ENCODE assay signal across 12 mouse cellular contexts in the genomic region with DNA sequence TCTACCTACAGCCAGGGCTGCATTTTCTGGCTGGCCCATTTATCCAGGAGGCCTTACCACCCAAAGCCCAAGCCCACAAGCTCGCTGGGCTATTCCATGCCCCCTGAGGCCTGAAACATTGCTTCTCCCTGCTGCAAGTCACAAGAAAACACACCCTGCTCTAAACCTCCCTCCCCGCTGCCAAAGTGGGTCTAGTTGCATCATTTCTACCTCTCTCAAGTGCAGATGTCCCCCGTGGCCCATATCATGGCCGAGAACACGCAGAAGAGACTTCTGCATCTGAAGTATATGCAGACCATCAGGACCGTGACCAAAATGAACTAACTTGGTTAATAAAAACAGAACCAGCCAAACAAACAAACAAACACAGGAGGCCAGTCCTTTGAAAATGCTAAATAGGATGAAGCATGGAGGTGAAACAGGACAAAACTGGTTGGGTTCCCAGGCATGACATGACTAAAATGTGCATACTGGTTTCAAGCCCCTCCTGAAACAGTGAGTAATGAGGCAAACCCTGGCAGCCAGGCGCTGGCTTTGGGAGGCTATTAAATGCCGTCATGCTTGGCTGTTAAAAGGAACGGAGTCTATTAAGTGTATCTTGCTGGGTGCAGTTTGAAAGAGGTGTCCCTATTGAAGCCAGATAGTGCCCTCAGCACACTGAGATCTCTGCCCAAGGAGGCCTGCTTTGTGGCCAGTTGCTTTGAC. TPM values are rescaled to one million over a fixed set of nuclear protein-coding genes. Genes with fewer than 3 reads are reported as not detected.
DNase-seq lines count a peak whose midpoint lies in the region; ATAC-seq lines count a peak whose summit lies in the region.
"Had no signal": no experiment of that assay in that cellular context is flagged by ENCODE, and none has a peak within 500 bp of the region (broad histone marks: within the 10 kb centered on the region; RNA-seq: fewer than 3 reads in every experiment).

No protein-coding gene starts in this region.

- no peaks in the 10 kb centered on the region for H3K36me3 ChIP-seq in forebrain, embryonic 13.5 days (ENCODE audit: poor library complexity, severe bottlenecking)
- H3K36me3 ChIP-seq in hindbrain, embryonic 13.5 days: no peaks in the 10 kb centered on the region
- no peaks in the 10 kb centered on the region for H3K36me3 ChIP-seq in midbrain, embryonic 16.5 days (ENCODE audit: control insufficient read depth, insufficient read depth, low read length)
- H3K36me3 ChIP-seq: embryonic facial prominence, embryonic 12.5 days had no signal

- peak; percentile 11 for DNase-seq in kidney, adult 11 months
- DNase-seq in kidney, postnatal 10 days: no peak
- DNase-seq in ovary, adult 18-20 months (ENCODE audit: low spot score): no peak
- DNase-seq in testis, postnatal 14 days (ENCODE audit: low spot score): no peak
- DNase-seq: adrenal gland, postnatal 14 days; liver had no signal

- peak; percentile 8; the same call in 1 of the 2 replicates for ATAC-seq in forebrain, embryonic 13.5 days
- 0 out of 2 replicates have a peak, but pooled peaks have one; percentile 21 for ATAC-seq in hindbrain, embryonic 13.5 days (ENCODE audit: low FRiP score)
- ATAC-seq in midbrain, embryonic 16.5 days: no peak
- ATAC-seq in frontal cortex, adult (ENCODE audit: low TSS enrichment): no peak

- H3K9ac ChIP-seq in forebrain, embryonic 13.5 days: no peak overlapping the region
- peak overlapping the region; percentile 55 for H3K9ac ChIP-seq in hindbrain, embryonic 13.5 days
- H3K9ac ChIP-seq in midbrain, embryonic 16.5 days (ENCODE audit: low read depth, low read length): peak overlapping the region; percentile 46; the same call in 1 of the 2 replicates
- H3K9ac ChIP-seq: embryonic facial prominence, embryonic 12.5 days had no signal

- H3K4me1 ChIP-seq in forebrain, embryonic 13.5 days: peaks cover 64% of the 10 kb centered on the region
- H3K4me1 ChIP-seq in hindbrain, embryonic 13.5 days (replicated peaks): peaks cover 81% of the 10 kb centered on the region
- peaks cover 73% of the 10 kb centered on the region for H3K4me1 ChIP-seq in midbrain, embryonic 16.5 days (ENCODE audit: control insufficient read depth, insufficient read depth, low read length)

- H3K4me2 ChIP-seq in forebrain, embryonic 13.5 days: no peak overlapping the region
- H3K4me2 ChIP-seq in hindbrain, embryonic 13.5 days: peak overlapping the region; percentile 30
- no peak overlapping the region for H3K4me2 ChIP-seq in midbrain, embryonic 16.5 days (ENCODE audit: low read length)
- H3K4me2 ChIP-seq: embryonic facial prominence, embryonic 12.5 days had no signal

- 64% methylated on average over 9 of the region's 9 CpGs for WGBS in forebrain, embryonic 13.5 days
- WGBS in hindbrain, embryonic 13.5 days: 38% methylated on average over 9 of the region's 9 CpGs
- 53% methylated on average over 9 of the region's 9 CpGs for WGBS in midbrain, embryonic 16.5 days

- no peaks in the 10 kb centered on the region for H3K27me3 ChIP-seq in forebrain, embryonic 13.5 days
- no peaks in the 10 kb centered on the region for H3K27me3 ChIP-seq in hindbrain, embryonic 13.5 days
- H3K27me3 ChIP-seq in midbrain, embryonic 16.5 days (ENCODE audit: control insufficient read depth, insufficient read depth, low read depth, low read length): no peaks in the 10 kb centered on the region
- H3K27me3 ChIP-seq: embryonic facial prominence, embryonic 12.5 days had no signal

- H3K27ac ChIP-seq in forebrain, embryonic 13.5 days: 0 out of 2 replicates have a peak overlapping the region, but pooled peaks have one; percentile 11
- H3K27ac ChIP-seq in hindbrain, embryonic 13.5 days: peak overlapping the region; percentile 94
- peak overlapping the region; percentile 88 for H3K27ac ChIP-seq in midbrain, embryonic 16.5 days (ENCODE audit: low read length)
- H3K27ac ChIP-seq: embryonic facial prominence, embryonic 12.5 days had no signal

- no peak overlapping the region for H3K4me3 ChIP-seq in forebrain, embryonic 13.5 days
- H3K4me3 ChIP-seq in hindbrain, embryonic 13.5 days: no peak overlapping the region
- no peak overlapping the region for H3K4me3 ChIP-seq in midbrain, embryonic 16.5 days (ENCODE audit: low read depth, low read length)
- H3K4me3 ChIP-seq: embryonic facial prominence, embryonic 12.5 days had no signal

- H3K9me3 ChIP-seq in forebrain, embryonic 13.5 days (replicated peaks): no peaks in the 10 kb centered on the region
- H3K9me3 ChIP-seq in hindbrain, embryonic 13.5 days: no peaks in the 10 kb centered on the region
- no peaks in the 10 kb centered on the region for H3K9me3 ChIP-seq in midbrain, embryonic 16.5 days (replicated peaks; ENCODE audit: control insufficient read depth, low read length, poor library complexity, severe bottlenecking)
- H3K9me3 ChIP-seq: embryonic facial prominence, embryonic 12.5 days had no signal

RNA-seq across cellular contexts. Expression of gene Gm21954, which starts 52.6 kb away (rescaled TPM):
- not detected in 2 replicates for polyA plus RNA-seq in forebrain, embryonic 13.5 days (2015; fragmentation: Nextera tagmentation; extraction: Ambion mirVana)
- not detected in 2 replicates for polyA plus RNA-seq in hindbrain, embryonic 13.5 days (2015; fragmentation: Nextera tagmentation; extraction: Ambion mirVana)
- not detected in 2 replicates for polyA plus RNA-seq in midbrain, embryonic 16.5 days (2015; fragmentation: Nextera tagmentation; extraction: Ambion mirVana)
- polyA plus RNA-seq: embryonic facial prominence, embryonic 12.5 days; heart, embryonic 16.5 days had no signal

Comparison
In these comparisons a context has a peak if more than half of its experiments do, and no peak if none do; other contexts are left out.
1. ATAC-seq: peak in forebrain, embryonic 13.5 days (single experiment) and hindbrain, embryonic 13.5 days (single experiment); none in midbrain, embryonic 16.5 days (single experiment) and frontal cortex, adult (single experiment).
2. H3K27ac ChIP-seq: peak in every context shown above with its lines; median percentile 94 in hindbrain, embryonic 13.5 days; 88 in midbrain, embryonic 16.5 days; 11 in forebrain, embryonic 13.5 days.